Mouse (Mus musculus) liver, postnatal 0 days (tissue): ENCODE measurements around the gene Gm49387.

ENCODE experiments used
- CTCF ChIP-seq: sonication (generic); IDR thresholded peaks from 2 replicates; pipeline ENCODE4 v1.5.1; 2016; ENCODE audit warnings: antibody characterized with exemption, low read depth
- EP300 ChIP-seq: IDR thresholded peaks from 2 replicates; pipeline ENCODE4 v1.6.1; 2016; ENCODE audit warnings: antibody characterized with exemption, low read depth, mild to moderate bottlenecking

DNA sequence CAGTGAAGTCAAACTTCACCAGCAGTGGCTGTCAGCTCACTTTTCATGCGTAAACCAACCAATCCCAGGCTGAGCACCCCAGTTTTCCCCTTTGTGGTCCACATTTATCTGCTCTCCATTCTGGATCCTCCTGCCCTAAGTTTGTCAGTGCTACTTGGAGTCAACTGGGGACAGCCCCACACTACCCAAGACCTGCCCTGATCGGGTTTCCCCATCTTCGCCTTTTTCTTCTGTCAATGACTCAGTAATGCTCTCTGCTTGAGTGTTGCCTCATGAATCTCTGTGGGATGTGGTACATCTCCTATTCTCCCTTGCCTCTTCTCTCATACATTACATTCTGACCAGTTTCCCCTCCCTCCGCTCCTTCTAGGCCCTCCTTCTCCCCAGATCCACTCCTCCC, 43.2 kb downstream of the Gm49387 start:
- no peak for TF ChIP-seq CTCF
- no peak for TF ChIP-seq EP300
